Mouse (Mus musculus) C2C12 (cell line): Measurements from ENCODE around the gene Klhdc8a.

ENCODE experiments used
- CTCF ChIP-seq: IDR thresholded peaks from one replicate; pipeline ENCODE4 v1.5.1; 2011; ENCODE audit not compliant: control insufficient read depth, insufficient read depth, insufficient read length
- USF1 ChIP-seq: IDR thresholded peaks from one replicate; pipeline ENCODE4 v1.6.1; 2011; ENCODE audit warnings: low read depth, mild to moderate bottlenecking, control low read depth, moderate library complexity

- TF ChIP-seq CTCF (no peak), USF1 (no peak)
Measured at GRCm38 (mm10) chr1:132277124-132277523, 21.3 kb upstream of the Klhdc8a start.
